Mouse (Mus musculus) limb, embryonic 14.5 days (tissue): ENCODE results near the gene Ecm2. TPM values are rescaled to one million over a fixed set of nuclear protein-coding genes. Genes with fewer than 3 reads are reported as not detected.

Experiments used
- ATAC-seq: fragments of 200-750 bp; cut with Nextera tagmentation; 2 replicates; pipeline ENCODE4 v1.8.0; 2017; ENCODE audit warnings: low read depth, moderate number of reproducible peaks, moderate TSS enrichment; ENCODE audit not compliant: low FRiP score
- DNase-seq: peaks from one replicate; pipeline ENCODE4 v3.0.0-alpha.2; 2015; ENCODE audit warnings: low spot score
- H3K27ac ChIP-seq: fragments of 300-500 bp; sonication (generic); replicated peaks from 2 replicates; pipeline ENCODE4 v1.5.1; 2014; ENCODE audit warnings: low read depth, mild to moderate bottlenecking, low read length, moderate library complexity, mixed read lengths
- H3K27me3 ChIP-seq: fragments of 300-500 bp; sonication (generic); 2 replicates; pipeline ENCODE4 v1.6.1; 2014; ENCODE audit warnings: low read length, mixed read lengths; ENCODE audit not compliant: control insufficient read depth, insufficient read depth
- H3K36me3 ChIP-seq: fragments of 300-500 bp; sonication (generic); 2 replicates; pipeline ENCODE4 v1.6.1; 2014; ENCODE audit warnings: mild to moderate bottlenecking, low read length, moderate library complexity, mixed read lengths; ENCODE audit not compliant: control insufficient read depth, insufficient read depth
- H3K4me1 ChIP-seq: fragments of 300-500 bp; sonication (generic); 2 replicates; pipeline ENCODE4 v1.6.1; 2014; ENCODE audit warnings: antibody characterized with exemption, low read length, mixed read lengths; ENCODE audit not compliant: control insufficient read depth, insufficient read depth
- H3K4me2 ChIP-seq: fragments of 300-500 bp; sonication (generic); replicated peaks from 2 replicates; pipeline ENCODE4 v1.6.1; 2014; ENCODE audit warnings: low read depth, mild to moderate bottlenecking, low read length, moderate library complexity; ENCODE audit not compliant: severe bottlenecking
- H3K4me3 ChIP-seq: fragments of 300-500 bp; sonication (generic); replicated peaks from 2 replicates; pipeline ENCODE4 v1.5.1; 2014; ENCODE audit warnings: low read length
- H3K9ac ChIP-seq: fragments of 300-500 bp; sonication (generic); 2 replicates; pipeline ENCODE4 v1.6.1; 2014; ENCODE audit warnings: mild to moderate bottlenecking, low read depth, low read length, moderate library complexity; ENCODE audit not compliant: severe bottlenecking
- H3K9me3 ChIP-seq: fragments of 300-500 bp; sonication (generic); 2 replicates; pipeline ENCODE4 v1.6.1; 2016; ENCODE audit warnings: low read length; ENCODE audit not compliant: control insufficient read depth
- POLR2A ChIP-seq: fragments of 200-500 bp; IDR thresholded peaks from 2 replicates; pipeline ENCODE4 v1.8.0; 2012; ENCODE audit warnings: inconsistent platforms, mild to moderate bottlenecking, moderate library complexity, borderline replicate concordance; ENCODE audit not compliant: insufficient read depth, insufficient read length; ENCODE audit errors: extremely low read depth
- WGBS: fragments of 180-500 bp; shearing (Covaris S2); extraction: QIAGEN DNeasy Blood & Tissue Kit; methylation state at CpG from one replicate; pipeline ENCODE4 v1.1.7; 2014; 5-methylcytosine and 5-hydroxymethylcytosine counted together
- polyA plus RNA-seq, 2 experiments: library from polyadenylated mRNA; depleted of rRNA in 1 of 2; stranded (reverse) in 1 of 2; unstranded in 1 of 2; fragments of >200 nt; fragmentation: Nextera tagmentation in 1 of 2; extraction: Ambion mirVana in 1 of 2; gene quantifications; 2 replicates each; pipeline versions ENCODE4 v1.2.1 to v1.2.3; 2012 to 2014

Ecm2 gene
- polyA plus RNA-seq (2012; rRNA removed) (3.4 and 4.6 TPM in 2 replicates), polyA plus RNA-seq (2014; fragmentation: Nextera tagmentation; extraction: Ambion mirVana) (2.5 and 2.8 TPM in 2 replicates)

DNA sequence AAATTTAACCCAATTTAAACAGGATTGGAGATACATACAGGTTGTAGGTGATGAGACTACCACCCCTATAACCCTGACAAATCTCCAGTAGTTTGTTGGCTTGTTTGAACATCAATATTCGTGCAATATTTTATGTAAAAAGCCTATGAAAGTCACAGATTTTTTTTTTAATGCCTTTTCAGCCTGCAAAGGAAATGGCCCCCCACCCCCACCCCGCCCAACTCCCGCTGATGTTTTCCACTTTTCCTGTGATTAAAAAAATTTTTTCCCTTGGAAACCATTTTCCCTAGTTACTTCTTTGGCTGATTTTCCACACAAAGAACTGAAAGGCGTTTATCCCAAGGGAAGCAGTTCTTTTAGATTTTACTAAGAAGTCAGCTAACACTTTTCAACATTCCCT is at the start of gene Ecm2:
Gene Ecm2 (plus strand): TSS at position 301 of the 400 bp plus-strand sequence.
- no peak within 1 kb of the TSS for H3K4me3 ChIP-seq
- peaks cover 10% of the 10 kb centered on the region for H3K4me1 ChIP-seq
- peak within 1 kb of the TSS; percentile 18; the same call in 1 of the 2 replicates for H3K4me2 ChIP-seq
- peak within 1 kb of the TSS; percentile 55; the same call in 1 of the 2 replicates for H3K27ac ChIP-seq
- H3K36me3 ChIP-seq: no peaks in the 10 kb centered on the region
- 0 out of 2 replicates have a peak within 1 kb of the TSS, but pooled peaks have one; percentile 8 for H3K9ac ChIP-seq
- no peak for ATAC-seq
- 42% methylated on average over 4 of the region's 4 CpGs for WGBS
- DNase-seq: no peak
- H3K9me3 ChIP-seq: no peaks in the 10 kb centered on the region
- no peak for TF ChIP-seq POLR2A
- H3K27me3 ChIP-seq: no peaks in the 10 kb centered on the region

DNA sequence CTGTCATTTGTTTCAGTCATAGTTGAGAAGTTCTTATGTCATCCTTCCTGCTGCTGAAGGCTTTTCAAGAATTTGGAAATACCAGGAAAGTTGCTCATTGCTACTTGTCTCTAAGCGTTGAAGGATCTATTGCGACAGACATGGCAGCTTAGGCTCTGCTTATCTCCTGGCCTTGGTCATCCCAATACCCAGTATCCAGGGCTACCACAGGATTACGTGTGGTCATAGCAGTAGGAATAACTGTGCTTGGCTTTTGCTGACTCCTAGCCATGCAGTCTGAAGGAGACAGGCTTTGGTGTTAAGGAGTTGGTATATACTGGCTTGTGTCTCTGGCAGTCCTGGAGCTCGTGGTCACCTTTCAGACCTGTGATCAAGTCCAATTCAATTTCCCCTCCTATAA is 44.3 kb upstream of the Ecm2 start:
- Histone ChIP-seq H3K27ac (peak overlapping the region; percentile 83), H3K4me2 (no peak overlapping the region), H3K4me3 (no peak overlapping the region), H3K4me1 (peaks cover 12% of the 10 kb centered on the region), H3K9me3 (no peaks in the 10 kb centered on the region), H3K27me3 (no peaks in the 10 kb centered on the region), H3K9ac (no peak overlapping the region), H3K36me3 (peaks cover 34% of the 10 kb centered on the region)
- WGBS: 83% methylated on average over 4 of the region's 4 CpGs
- ATAC-seq: no peak
- no peak for DNase-seq
- no peak for TF ChIP-seq POLR2A

GRCm38 (mm10) chr13:49460692-49461414 is 43.8 kb upstream of the Ecm2 start:
- DNase-seq (peak; percentile 67), ATAC-seq (peak; percentile 60)
- H3K36me3 ChIP-seq: peaks cover 32% of the 10 kb centered on the region
- H3K4me2 ChIP-seq: no peak overlapping the region
- 70% methylated on average over 5 of the region's 5 CpGs for WGBS
- no peak for TF ChIP-seq POLR2A
- H3K9me3 ChIP-seq: no peaks in the 10 kb centered on the region
- peak overlapping the region; percentile 83 for H3K27ac ChIP-seq
- no peak overlapping the region for H3K4me3 ChIP-seq
- H3K9ac ChIP-seq: no peak overlapping the region
- no peaks in the 10 kb centered on the region for H3K27me3 ChIP-seq
- H3K4me1 ChIP-seq: peaks cover 14% of the 10 kb centered on the region

GRCm38 (mm10) chr13:49461458-49462132 is 43.0 kb upstream of the Ecm2 start:
- 88% methylated on average over 15 of the region's 15 CpGs for WGBS
- peak overlapping the region; percentile 63 for H3K27ac ChIP-seq
- H3K9me3 ChIP-seq: no peaks in the 10 kb centered on the region
- ATAC-seq (no peak), DNase-seq (no peak)
- H3K4me1 ChIP-seq: peaks cover 21% of the 10 kb centered on the region
- TF ChIP-seq POLR2A: no peak
- H3K9ac ChIP-seq: no peak overlapping the region
- H3K4me2 ChIP-seq: no peak overlapping the region
- H3K27me3 ChIP-seq: no peaks in the 10 kb centered on the region
- no peak overlapping the region for H3K4me3 ChIP-seq
- peaks cover 28% of the 10 kb centered on the region for H3K36me3 ChIP-seq

DNA sequence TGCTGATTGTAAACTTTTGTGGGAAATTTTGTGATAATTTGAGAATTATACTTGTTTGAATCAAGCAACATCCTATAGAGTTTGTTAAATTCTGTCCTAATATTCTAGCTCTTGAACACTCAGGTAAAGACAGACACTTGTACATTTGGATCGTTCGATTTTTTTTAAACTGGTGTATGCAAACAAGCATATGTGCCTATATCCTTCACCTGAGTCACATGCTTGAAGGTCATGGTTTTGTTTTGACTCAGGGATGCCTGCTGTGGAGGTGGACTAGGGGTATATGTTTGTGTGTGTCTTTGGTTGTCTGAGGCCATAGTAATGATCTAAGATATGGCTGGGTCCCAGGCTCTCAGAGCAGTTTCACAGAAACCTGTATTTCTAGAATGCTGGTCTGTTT is 41.7 kb upstream of the Ecm2 start:
- ATAC-seq: no peak
- no peak overlapping the region for H3K4me3 ChIP-seq
- no peak for DNase-seq
- H3K9me3 ChIP-seq: no peaks in the 10 kb centered on the region
- H3K27ac ChIP-seq: no peak overlapping the region
- H3K27me3 ChIP-seq: no peaks in the 10 kb centered on the region
- no peak for TF ChIP-seq POLR2A
- WGBS: 92% methylated on average over 2 of the region's 2 CpGs
- H3K4me2 ChIP-seq: no peak overlapping the region
- peaks cover 33% of the 10 kb centered on the region for H3K4me1 ChIP-seq
- no peak overlapping the region for H3K9ac ChIP-seq
- peaks cover 28% of the 10 kb centered on the region for H3K36me3 ChIP-seq
